Mouse (Mus musculus): ENCODE measurements around the gene Nell2.

Gene Nell2

DNA sequence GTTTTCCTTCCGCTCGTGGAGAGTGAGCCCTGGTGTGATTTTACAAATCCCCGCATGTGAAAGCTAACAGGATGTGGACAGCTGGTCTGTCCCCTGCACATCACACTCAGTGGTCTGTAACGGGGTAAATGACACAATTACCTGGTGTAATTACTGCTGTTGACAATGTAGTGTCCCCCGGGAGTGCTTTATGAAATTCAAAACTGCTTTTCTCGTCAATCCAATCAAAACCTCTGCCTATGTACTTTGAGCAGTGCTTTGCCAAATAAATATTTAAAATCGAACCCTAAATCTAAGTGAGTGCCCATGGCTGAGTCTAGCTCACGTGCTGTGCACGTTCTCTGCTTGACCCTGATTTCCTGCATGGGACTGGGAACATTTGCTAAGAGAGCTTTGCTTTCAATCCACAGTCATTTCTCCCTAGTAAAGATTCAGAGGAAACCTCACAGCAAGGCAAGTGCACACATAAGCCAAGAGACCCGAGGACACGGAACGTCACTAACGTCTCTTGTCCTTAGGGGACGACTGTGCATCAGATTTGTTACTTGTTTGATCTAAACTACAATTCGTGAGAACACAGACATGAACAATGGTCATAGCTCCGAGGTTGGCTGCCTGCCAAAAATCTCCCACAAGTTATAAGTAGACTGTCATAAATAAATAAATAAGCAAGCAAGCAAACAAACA lies 214.1 kb downstream of the Nell2 start:
- H3K9me3 ChIP-seq (ENCODE audit: low read length): no peaks in the 10 kb centered on the region
- H3K4me3 ChIP-seq (replicated peaks; ENCODE audit: low read length): no peak overlapping the region
- TF ChIP-seq CTCF (conservative IDR thresholded peaks at IDR 0.05; ENCODE audit: low read length): no peak
- no peak for TF ChIP-seq NANOG (IDR thresholded peaks at IDR 0.05; ENCODE audit: borderline replicate concordance, low read length)
- TF ChIP-seq POU5F1 (IDR thresholded peaks at IDR 0.05; ENCODE audit: borderline replicate concordance, low read length): no peak
- H3K4me1 ChIP-seq (replicated peaks; ENCODE audit: low read depth, low read length): no peaks in the 10 kb centered on the region
- no peaks in the 10 kb centered on the region for H3K36me3 ChIP-seq (ENCODE audit: insufficient read depth, low read length)
- H3K27me3 ChIP-seq (ENCODE audit: insufficient read depth, low read length): no peaks in the 10 kb centered on the region

DNA sequence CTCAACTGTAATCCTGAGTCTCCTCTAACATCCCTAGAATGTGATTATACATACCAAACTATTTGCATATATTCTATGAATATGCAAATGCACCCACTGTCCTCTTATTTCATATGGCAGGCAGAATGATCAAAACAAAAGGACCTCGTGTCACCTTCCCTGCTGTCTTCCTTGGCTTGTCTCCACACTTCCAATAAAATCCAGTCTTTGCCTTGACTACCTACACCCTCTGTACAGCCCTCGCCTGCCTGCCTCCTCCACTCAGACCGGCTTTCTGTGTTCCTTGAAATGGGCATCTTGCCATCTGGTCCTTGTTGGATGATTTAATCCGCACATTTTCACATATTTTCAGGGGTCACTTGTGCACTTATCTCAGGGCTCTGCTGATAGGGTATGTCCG lies 215.1 kb downstream of the Nell2 start:
- no peak overlapping the region for H3K4me3 ChIP-seq (replicated peaks; ENCODE audit: low read length)
- H3K27me3 ChIP-seq (ENCODE audit: insufficient read depth, low read length): no peaks in the 10 kb centered on the region
- no peaks in the 10 kb centered on the region for H3K4me1 ChIP-seq (replicated peaks; ENCODE audit: low read depth, low read length)
- no peaks in the 10 kb centered on the region for H3K36me3 ChIP-seq (ENCODE audit: insufficient read depth, low read length)
- H3K9me3 ChIP-seq (ENCODE audit: low read length): no peaks in the 10 kb centered on the region
- no peak for TF ChIP-seq NANOG (IDR thresholded peaks at IDR 0.05; ENCODE audit: borderline replicate concordance, low read length)
- TF ChIP-seq CTCF (conservative IDR thresholded peaks at IDR 0.05; ENCODE audit: low read length): no peak
- no peak for TF ChIP-seq POU5F1 (IDR thresholded peaks at IDR 0.05; ENCODE audit: borderline replicate concordance, low read length)

GRCm38 (mm10) chr15:95304102-95304501 lies 224.3 kb downstream of the Nell2 start:
- Histone ChIP-seq H3K27me3 (ENCODE audit: insufficient read depth, low read length) (no peaks in the 10 kb centered on the region), H3K36me3 (ENCODE audit: insufficient read depth, low read length) (no peaks in the 10 kb centered on the region), H3K4me3 (replicated peaks; ENCODE audit: low read length) (no peak overlapping the region), H3K9me3 (ENCODE audit: low read length) (no peaks in the 10 kb centered on the region), H3K4me1 (replicated peaks; ENCODE audit: low read depth, low read length) (no peaks in the 10 kb centered on the region)
- TF ChIP-seq CTCF (conservative IDR thresholded peaks at IDR 0.05; ENCODE audit: low read length) (no peak), NANOG (IDR thresholded peaks at IDR 0.05; ENCODE audit: borderline replicate concordance, low read length) (no peak), POU5F1 (IDR thresholded peaks at IDR 0.05; ENCODE audit: borderline replicate concordance, low read length) (no peak)

DNA sequence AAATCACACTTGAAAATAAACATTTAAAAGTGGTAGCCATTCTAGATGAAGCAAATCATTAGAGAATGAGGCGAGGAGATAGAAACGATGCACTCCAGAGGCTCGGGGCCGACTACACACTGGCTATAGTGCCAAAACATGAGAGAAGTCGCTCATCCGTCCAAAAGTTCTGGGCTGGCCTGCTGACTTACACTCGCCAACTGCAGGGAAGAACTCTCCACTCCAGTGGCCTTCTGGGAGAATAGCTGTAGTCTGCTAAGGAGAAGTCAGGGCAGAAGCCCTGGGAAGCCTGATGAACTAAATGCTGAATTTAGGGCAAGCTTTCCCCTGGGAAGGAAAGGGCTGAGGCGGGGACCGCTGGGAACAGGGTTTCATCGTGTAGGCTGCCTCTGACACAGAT lies 231.8 kb downstream of the Nell2 start:
- Histone ChIP-seq H3K4me3 (replicated peaks; ENCODE audit: low read length) (no peak overlapping the region), H3K36me3 (ENCODE audit: insufficient read depth, low read length) (no peaks in the 10 kb centered on the region)
- no peak for TF ChIP-seq CTCF (conservative IDR thresholded peaks at IDR 0.05; ENCODE audit: low read length)
- TF ChIP-seq POU5F1 (IDR thresholded peaks at IDR 0.05; ENCODE audit: borderline replicate concordance, low read length): no peak
- no peak for TF ChIP-seq NANOG (IDR thresholded peaks at IDR 0.05; ENCODE audit: borderline replicate concordance, low read length)

DNA sequence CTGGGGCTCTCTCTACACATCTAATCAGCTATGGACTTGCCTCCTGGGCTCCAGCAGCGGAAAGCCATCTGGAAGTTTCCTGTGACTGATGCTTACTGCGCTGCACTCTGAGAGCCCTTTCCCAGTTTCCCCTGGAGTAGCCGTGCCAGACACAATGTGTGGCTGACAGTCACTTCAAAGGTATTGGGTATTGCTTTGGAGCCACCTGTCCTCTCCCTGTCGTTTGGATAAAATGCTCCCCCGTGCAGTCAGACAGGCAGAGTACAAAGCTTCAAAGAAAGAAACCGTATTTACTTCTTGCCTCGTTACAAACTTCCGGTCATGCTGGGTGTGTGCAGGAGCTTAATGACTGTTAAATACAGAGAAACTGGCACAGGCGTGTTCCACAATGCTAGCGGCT lies 239.3 kb downstream of the Nell2 start:
- Histone ChIP-seq H3K36me3 (ENCODE audit: insufficient read depth, low read length) (no peaks in the 10 kb centered on the region), H3K4me3 (replicated peaks; ENCODE audit: low read length) (no peak overlapping the region), H3K27me3 (ENCODE audit: insufficient read depth, low read length) (no peaks in the 10 kb centered on the region), H3K9me3 (ENCODE audit: low read length) (no peaks in the 10 kb centered on the region), H3K4me1 (replicated peaks; ENCODE audit: low read depth, low read length) (no peaks in the 10 kb centered on the region)
- no peak for TF ChIP-seq CTCF (conservative IDR thresholded peaks at IDR 0.05; ENCODE audit: low read length)

More for the DNA sequence above, 231.8 kb downstream of the Nell2 start:
- Histone ChIP-seq H3K27me3 (ENCODE audit: insufficient read depth, low read length) (no peaks in the 10 kb centered on the region), H3K4me1 (replicated peaks; ENCODE audit: low read depth, low read length) (no peaks in the 10 kb centered on the region), H3K9me3 (ENCODE audit: low read length) (no peaks in the 10 kb centered on the region)

GRCm38 (mm10) chr15:95285199-95285598 lies 243.2 kb downstream of the Nell2 start:
- no peaks in the 10 kb centered on the region for H3K4me1 ChIP-seq (replicated peaks; ENCODE audit: low read depth, low read length)
- H3K27me3 ChIP-seq (ENCODE audit: insufficient read depth, low read length): no peaks in the 10 kb centered on the region
- TF ChIP-seq NANOG (IDR thresholded peaks at IDR 0.05; ENCODE audit: borderline replicate concordance, low read length): no peak
- no peak for TF ChIP-seq POU5F1 (IDR thresholded peaks at IDR 0.05; ENCODE audit: borderline replicate concordance, low read length)
- TF ChIP-seq CTCF (conservative IDR thresholded peaks at IDR 0.05; ENCODE audit: low read length): no peak
- no peaks in the 10 kb centered on the region for H3K9me3 ChIP-seq (ENCODE audit: low read length)
- H3K4me3 ChIP-seq (replicated peaks; ENCODE audit: low read length): no peak overlapping the region
- no peaks in the 10 kb centered on the region for H3K36me3 ChIP-seq (ENCODE audit: insufficient read depth, low read length)

GRCm38 (mm10) chr15:95280986-95281385 lies 247.4 kb downstream of the Nell2 start:
- Histone ChIP-seq H3K36me3 (ENCODE audit: insufficient read depth, low read length) (no peaks in the 10 kb centered on the region), H3K4me1 (replicated peaks; ENCODE audit: low read depth, low read length) (no peaks in the 10 kb centered on the region), H3K4me3 (replicated peaks; ENCODE audit: low read length) (no peak overlapping the region), H3K27me3 (ENCODE audit: insufficient read depth, low read length) (no peaks in the 10 kb centered on the region), H3K9me3 (ENCODE audit: low read length) (no peaks in the 10 kb centered on the region)
- no peak for TF ChIP-seq POU5F1 (IDR thresholded peaks at IDR 0.05; ENCODE audit: borderline replicate concordance, low read length)
- TF ChIP-seq NANOG (IDR thresholded peaks at IDR 0.05; ENCODE audit: borderline replicate concordance, low read length): no peak
- no peak for TF ChIP-seq CTCF (conservative IDR thresholded peaks at IDR 0.05; ENCODE audit: low read length)

DNA sequence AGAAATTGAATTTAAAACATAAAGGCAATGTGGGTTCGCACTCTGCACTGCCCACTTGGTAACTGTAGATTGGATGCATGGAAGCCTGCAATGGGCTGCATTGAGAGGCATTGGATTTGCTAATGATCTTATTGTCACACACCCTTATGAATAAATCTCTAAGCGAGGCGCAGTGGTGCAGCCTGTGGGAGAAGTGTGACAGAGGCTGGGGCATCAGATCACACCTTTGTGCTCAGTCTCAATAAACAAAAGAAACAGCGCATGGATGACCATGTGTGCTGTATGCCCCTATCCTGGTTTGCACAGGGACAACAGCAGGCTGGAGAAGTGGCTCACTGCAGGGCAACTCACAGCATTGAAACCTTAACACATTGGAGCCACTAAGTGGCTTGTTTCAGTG lies 250.4 kb downstream of the Nell2 start:
- no peaks in the 10 kb centered on the region for H3K4me1 ChIP-seq (replicated peaks; ENCODE audit: low read depth, low read length)
- TF ChIP-seq CTCF (conservative IDR thresholded peaks at IDR 0.05; ENCODE audit: low read length) (no peak), POU5F1 (IDR thresholded peaks at IDR 0.05; ENCODE audit: borderline replicate concordance, low read length) (no peak), NANOG (IDR thresholded peaks at IDR 0.05; ENCODE audit: borderline replicate concordance, low read length) (no peak)
- no peaks in the 10 kb centered on the region for H3K9me3 ChIP-seq (ENCODE audit: low read length)
- no peaks in the 10 kb centered on the region for H3K36me3 ChIP-seq (ENCODE audit: insufficient read depth, low read length)
- H3K4me3 ChIP-seq (replicated peaks; ENCODE audit: low read length): no peak overlapping the region
- H3K27me3 ChIP-seq (ENCODE audit: insufficient read depth, low read length): no peaks in the 10 kb centered on the region

GRCm38 (mm10) chr15:95276556-95276955 lies 251.8 kb downstream of the Nell2 start:
- Histone ChIP-seq H3K36me3 (ENCODE audit: insufficient read depth, low read length) (no peaks in the 10 kb centered on the region), H3K27me3 (ENCODE audit: insufficient read depth, low read length) (no peaks in the 10 kb centered on the region), H3K4me3 (replicated peaks; ENCODE audit: low read length) (no peak overlapping the region), H3K9me3 (ENCODE audit: low read length) (no peaks in the 10 kb centered on the region), H3K4me1 (replicated peaks; ENCODE audit: low read depth, low read length) (no peaks in the 10 kb centered on the region)
- TF ChIP-seq NANOG (IDR thresholded peaks at IDR 0.05; ENCODE audit: borderline replicate concordance, low read length) (no peak), POU5F1 (IDR thresholded peaks at IDR 0.05; ENCODE audit: borderline replicate concordance, low read length) (no peak), CTCF (conservative IDR thresholded peaks at IDR 0.05; ENCODE audit: low read length) (no peak)
